Mouse (Mus musculus) urinary bladder, postnatal 4 days (tissue): Measurements from ENCODE around the gene Hist1h4h.
"Not testable (repeated sequence)": the region's sequence is repeated elsewhere in the genome, so short reads cannot be mapped to it uniquely, and the experiment has no call there.

Experiments
- DNase-seq, 2 experiments: peaks; one replicate each; pipeline ENCODE4 v3.0.0; 2021 to 2022; ENCODE audit warnings: low spot score in 2 of 2

The Hist1h4h gene

DNA sequence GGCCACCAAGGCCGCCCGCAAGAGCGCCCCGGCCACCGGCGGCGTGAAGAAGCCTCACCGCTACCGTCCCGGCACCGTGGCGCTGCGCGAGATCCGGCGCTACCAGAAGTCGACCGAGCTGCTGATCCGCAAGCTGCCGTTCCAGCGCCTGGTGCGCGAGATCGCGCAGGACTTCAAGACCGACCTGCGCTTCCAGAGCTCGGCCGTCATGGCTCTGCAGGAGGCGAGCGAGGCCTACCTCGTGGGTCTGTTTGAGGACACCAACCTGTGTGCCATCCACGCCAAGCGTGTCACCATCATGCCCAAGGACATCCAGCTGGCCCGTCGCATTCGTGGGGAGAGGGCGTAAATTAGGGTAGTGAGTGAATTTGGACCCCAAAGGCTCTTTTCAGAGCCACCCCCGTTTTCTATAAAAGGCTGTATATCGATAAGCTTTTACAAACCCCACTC, 45.0 kb downstream of the Hist1h4h start:
- not testable (repeated sequence) for DNase-seq

DNA sequence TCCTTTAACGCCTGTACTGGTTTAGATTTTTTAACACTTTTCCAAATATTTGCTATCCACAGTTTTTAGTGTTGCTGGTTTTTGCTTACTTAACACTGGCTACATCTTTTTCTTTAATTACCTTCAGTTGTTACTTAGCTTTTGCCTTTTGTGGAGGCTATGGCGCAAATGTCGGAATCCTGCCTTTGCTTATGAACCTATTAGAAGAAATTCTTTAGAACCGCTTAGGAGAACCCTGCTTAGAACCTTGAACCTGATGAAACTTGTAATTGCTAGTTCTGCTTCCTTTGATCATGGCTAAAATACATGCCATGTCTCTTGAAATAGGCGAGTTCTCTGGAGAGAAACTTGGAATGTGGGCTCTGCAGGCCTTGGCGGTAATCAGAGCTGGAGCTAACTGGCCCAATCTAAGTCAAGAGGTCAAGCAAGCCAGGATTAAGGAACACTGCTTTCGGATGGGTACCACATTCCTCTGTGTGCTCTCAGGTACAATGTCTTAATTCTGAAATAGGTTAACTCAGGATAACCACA, 45.6 kb downstream of the Hist1h4h start:
- no peak for DNase-seq

DNA sequence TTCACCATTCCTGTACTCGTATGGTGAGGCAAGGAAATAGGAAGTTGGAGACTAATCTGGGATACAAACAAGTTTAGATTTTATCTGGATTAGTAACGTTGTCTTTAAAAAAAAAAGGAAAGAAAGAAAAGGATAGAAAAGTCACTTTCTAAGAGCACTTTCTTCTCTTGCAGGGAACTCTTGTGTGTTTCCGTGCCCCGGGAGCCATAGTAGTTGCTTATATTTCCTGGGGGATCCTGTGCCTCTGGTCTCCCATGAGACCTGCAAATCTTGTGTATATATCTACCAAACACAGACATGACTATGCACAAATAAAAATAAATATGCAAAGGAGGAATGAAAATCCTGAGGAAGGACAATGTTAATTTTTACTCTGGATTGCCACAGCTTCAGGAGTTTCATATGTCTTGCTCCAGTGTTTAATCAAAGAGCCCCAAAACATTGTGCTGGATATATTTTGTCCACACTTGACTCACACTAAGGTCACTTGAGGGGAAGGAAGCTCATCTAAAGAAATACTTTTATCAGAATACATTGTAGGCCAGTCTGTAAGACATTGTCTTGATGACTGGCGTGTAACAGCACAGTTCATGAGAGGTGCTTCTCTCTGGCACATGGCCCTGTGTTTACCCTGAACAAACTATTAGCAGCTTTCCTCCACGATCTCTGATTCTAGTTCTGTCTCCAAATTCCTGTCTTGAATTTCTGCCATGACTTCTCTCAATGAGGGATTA, 46.2 kb downstream of the Hist1h4h start:
- no peak for DNase-seq

DNA sequence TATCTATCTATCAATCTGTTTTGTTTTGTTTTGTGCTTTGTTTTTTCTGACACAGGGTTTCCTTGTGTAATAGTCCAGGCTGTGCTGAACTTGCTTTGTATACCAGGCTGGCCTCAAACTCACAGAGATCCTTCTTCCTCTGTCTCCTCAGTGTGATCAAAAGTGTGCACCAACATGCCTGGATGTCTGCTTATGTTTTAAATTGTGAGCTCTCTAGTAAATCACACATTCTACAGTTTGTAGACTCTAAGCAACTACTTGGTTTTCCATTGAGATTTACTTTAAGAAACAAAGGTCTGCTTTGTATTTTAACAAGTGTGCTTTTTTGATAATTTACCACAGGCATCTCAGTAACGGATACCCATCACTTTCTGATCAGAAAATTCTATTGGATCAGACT, 47.0 kb downstream of the Hist1h4h start:
- no peak for DNase-seq
